ENCODE assay signal across 9 mouse cellular contexts in genomic region chr16:34413868-34414333, GRCm38 (mm10).
DNase-seq lines count a peak whose midpoint lies in the region; ATAC-seq and TF ChIP-seq lines count a peak whose summit lies in the region.
"Had no signal": no experiment of that assay in that cellular context is flagged by ENCODE, and none has a peak within 500 bp of the region (broad histone marks: within the 10 kb centered on the region; RNA-seq: fewer than 3 reads in every experiment).

No protein-coding gene starts in this region.

- H3K4me2 ChIP-seq in hindbrain, embryonic 13.5 days: no peak overlapping the region
- no peak overlapping the region for H3K4me2 ChIP-seq in midbrain, postnatal 0 days (ENCODE audit: low read depth, low read length, poor library complexity, severe bottlenecking)
- H3K4me2 ChIP-seq: liver, embryonic 15.5 days had no signal

- no peak overlapping the region for H3K4me3 ChIP-seq in hindbrain, embryonic 13.5 days
- H3K4me3 ChIP-seq in midbrain, postnatal 0 days (ENCODE audit: low read depth, low read length): no peak overlapping the region
- H3K4me3 ChIP-seq: liver, embryonic 15.5 days had no signal

- no peaks in the 10 kb centered on the region for H3K36me3 ChIP-seq in hindbrain, embryonic 13.5 days
- H3K36me3 ChIP-seq in midbrain, postnatal 0 days (ENCODE audit: insufficient read depth, low read length): no peaks in the 10 kb centered on the region
- H3K36me3 ChIP-seq: liver, embryonic 15.5 days had no signal

- peaks cover 64% of the 10 kb centered on the region for H3K4me1 ChIP-seq in hindbrain, embryonic 13.5 days (replicated peaks)
- H3K4me1 ChIP-seq in midbrain, postnatal 0 days (ENCODE audit: insufficient read depth, low read length): peaks cover 10% of the 10 kb centered on the region; the same call in 1 of the 2 replicates

- peak; percentile 32 for DNase-seq in embryo, embryonic 11 days
- DNase-seq in embryo, embryonic 10.5 days (ENCODE audit: low spot score): no peak
- peak; percentile 34 for DNase-seq in cerebellum, adult 8-10 months
- DNase-seq in gastrocnemius, postnatal 10 days: peak; percentile 72
- peak; percentile 64 to 77 for DNase-seq in layer of hippocampus, postnatal 14 days (ENCODE audit: low spot score in 2 of 2)
- DNase-seq in midbrain, postnatal 0 days (ENCODE audit: low spot score): peak; percentile 83

- peak; percentile 57 for ATAC-seq in hindbrain, embryonic 13.5 days (ENCODE audit: low FRiP score)
- peak; percentile 65 for ATAC-seq in midbrain, postnatal 0 days (ENCODE audit: low FRiP score)
- ATAC-seq in inflammation-experienced regulatory T-cells, adult 6 months: no peak

- TF ChIP-seq CTCF in midbrain, postnatal 0 days (IDR thresholded peaks at IDR 0.05): no peak

- H3K9me3 ChIP-seq in hindbrain, embryonic 13.5 days: no peaks in the 10 kb centered on the region
- no peaks in the 10 kb centered on the region for H3K9me3 ChIP-seq in midbrain, postnatal 0 days (ENCODE audit: low read length)
- H3K9me3 ChIP-seq: liver, embryonic 15.5 days had no signal

- WGBS in hindbrain, embryonic 13.5 days: 17% methylated on average over 10 of the region's 10 CpGs
- 24% methylated on average over 10 of the region's 10 CpGs for WGBS in midbrain, postnatal 0 days

- no peaks in the 10 kb centered on the region for H3K27me3 ChIP-seq in hindbrain, embryonic 13.5 days
- H3K27me3 ChIP-seq in midbrain, postnatal 0 days (ENCODE audit: insufficient read depth, low read length): no peaks in the 10 kb centered on the region
- H3K27me3 ChIP-seq: liver, embryonic 15.5 days had no signal

- H3K9ac ChIP-seq in hindbrain, embryonic 13.5 days: no peak overlapping the region
- no peak overlapping the region for H3K9ac ChIP-seq in midbrain, postnatal 0 days (replicated peaks; ENCODE audit: low read length, poor library complexity, severe bottlenecking)
- H3K9ac ChIP-seq: liver, embryonic 15.5 days had no signal

- H3K27ac ChIP-seq in hindbrain, embryonic 13.5 days: peak overlapping the region; percentile 81
- peak overlapping the region; percentile 26; the same call in 1 of the 2 replicates for H3K27ac ChIP-seq in midbrain, postnatal 0 days (ENCODE audit: low read depth, low read length)
- H3K27ac ChIP-seq: liver, embryonic 15.5 days had no signal
